Mouse (Mus musculus): ENCODE data around the gene Hapln2.
A peak's percentile ranks its signal among the peaks of the same experiment; 100 is the strongest.

The Hapln2 gene

DNA sequence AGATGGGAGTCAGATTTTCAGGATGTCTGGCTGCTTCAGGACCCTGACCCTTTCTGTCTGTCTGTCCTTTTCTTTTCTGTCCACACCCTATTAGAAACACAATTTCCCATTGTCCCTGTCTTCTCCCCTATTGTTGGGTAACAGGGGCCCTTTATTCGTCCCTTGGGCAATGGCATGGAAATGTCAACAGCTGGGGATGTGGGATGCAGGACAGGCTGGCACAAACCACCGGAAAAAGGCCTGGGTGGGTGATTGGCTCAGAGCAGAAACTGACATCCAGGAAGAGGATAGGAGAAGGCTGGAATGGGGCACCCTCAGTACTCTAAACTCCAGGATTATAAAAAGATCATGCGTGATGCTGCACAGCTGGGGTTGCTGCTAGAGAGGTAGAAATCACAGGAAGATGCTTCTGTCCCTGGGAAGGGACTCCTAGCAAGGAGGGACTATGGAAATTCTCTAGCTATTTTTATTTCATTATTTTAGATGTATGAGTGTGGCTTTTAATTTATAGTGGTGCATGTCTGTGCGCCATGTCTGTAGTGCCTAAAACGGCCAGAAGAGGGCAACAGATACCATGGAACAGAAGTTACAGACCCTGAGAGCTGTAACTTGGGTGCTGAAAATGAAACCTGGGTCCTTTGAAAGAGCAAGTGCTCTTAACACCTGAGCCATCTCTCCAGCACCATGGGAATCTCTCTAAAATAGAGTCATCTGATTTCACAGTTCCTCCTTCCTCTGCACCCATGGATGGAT lies at the start of gene Hapln2:
Hapln2 (minus strand) TSS at position 150 of the 753 bp plus-strand sequence.
- no peak for DNase-seq (ENCODE audit: low spot score in 2 of 2)

GRCm38 (mm10) chr3:88074766-88075165 lies 47.4 kb upstream of the Hapln2 start:
- DNase-seq (ENCODE audit: low spot score in 2 of 2): no peak

DNA sequence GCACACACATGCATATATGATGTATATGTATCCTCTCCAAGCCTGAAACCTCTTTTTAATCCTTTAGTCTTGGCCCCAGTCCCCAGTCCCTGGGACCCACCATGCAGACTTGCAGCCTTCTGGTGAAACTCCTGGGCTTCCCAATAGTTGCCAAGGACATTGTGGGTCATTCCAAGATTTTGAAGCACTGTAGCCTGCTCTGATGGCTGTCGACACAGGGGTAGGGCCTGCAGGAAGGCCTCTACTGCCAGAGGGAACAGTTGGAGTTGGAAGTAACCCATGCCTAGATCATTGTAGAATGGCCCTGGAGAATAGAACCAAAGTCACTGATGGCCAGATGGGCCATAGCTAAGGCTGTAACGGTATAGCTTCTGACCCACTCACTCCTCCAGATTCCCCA lies 47.0 kb upstream of the Hapln2 start:
- DNase-seq (ENCODE audit: low spot score in 2 of 2): no peak

DNA sequence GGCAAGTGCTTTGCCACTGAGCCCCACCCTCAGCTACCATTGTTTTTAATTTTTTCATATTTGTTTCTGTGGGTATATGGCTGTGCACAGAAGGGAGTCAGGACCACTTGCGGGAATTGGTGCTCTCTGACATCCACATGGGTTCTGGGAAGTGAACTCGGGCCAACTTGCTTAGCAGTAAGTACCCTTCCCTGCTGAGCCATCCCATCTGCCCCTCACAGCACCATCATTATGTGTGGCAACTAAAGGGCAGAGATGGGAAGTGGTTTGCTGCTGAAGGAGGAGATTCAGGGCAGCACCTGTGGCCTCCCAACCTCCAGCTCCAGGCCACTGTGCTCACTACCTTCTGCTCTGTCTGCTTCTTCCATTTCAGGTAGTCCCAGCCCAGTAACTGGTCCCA lies 46.2 kb upstream of the Hapln2 start:
- DNase-seq (ENCODE audit: low spot score in 2 of 2): no peak

DNA sequence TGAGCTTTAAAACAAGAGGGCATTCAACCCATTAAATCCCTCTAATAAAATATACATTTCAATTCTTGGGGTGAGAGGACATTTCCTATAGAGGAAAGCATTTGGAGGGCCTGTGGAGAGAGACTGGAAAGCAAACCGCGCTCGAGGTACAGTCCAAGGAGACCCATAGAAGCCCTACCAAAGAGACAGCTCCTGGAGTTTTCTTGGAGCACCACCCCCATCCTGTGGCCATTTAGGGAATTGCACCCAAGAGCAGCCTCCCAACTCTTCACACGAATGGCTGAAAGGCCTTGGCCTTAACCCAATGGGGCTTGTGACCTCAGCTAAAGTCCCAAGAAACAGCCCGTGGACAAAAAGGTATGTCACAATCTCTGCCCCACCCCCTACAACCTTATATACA lies 44.4 kb upstream of the Hapln2 start:
- DNase-seq (ENCODE audit: low spot score in 2 of 2): peak; percentile 76 to 91

GRCm38 (mm10) chr3:88068386-88068785 lies 41.0 kb upstream of the Hapln2 start:
- DNase-seq (ENCODE audit: low spot score in 2 of 2): no peak

DNA sequence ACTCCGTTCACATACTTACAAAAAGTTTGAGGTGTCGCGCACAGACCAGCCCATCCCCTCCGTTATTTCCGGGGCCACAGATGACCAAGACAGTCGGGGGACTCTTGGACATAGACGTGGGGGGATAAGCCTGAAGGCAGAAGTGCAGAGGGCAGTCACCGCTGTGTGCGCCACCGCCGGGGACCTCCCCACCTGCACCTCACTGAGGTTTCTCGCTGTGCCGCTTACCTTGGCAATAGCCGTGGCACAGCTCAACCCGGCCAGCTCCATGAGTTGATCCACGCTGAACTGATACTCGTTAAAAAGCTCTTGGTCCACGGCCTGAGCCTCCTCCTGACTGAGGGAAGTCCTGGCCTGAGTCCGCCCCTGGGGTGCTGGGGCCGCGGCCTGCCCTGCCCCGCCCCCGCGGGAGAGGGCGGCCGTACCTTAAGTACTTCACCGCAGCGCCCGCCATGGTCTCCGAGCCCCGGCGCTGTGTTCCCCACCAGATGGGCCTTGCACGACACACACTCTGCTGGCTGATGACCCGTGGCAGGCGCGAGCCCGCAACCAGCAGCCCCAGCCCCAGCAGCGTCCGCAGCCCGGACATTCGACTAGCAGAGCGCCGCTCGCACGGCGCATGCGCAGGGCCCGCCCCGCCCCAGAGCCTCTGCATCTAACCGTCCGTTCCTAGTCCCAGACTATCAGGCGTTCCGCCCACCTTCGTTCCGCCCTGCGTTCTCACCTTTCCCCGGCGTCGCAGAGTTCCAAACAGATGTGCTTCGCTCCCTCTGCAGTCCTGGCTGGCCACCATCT lies 30.7 kb upstream of the Hapln2 start, which contains the start of gene Naxe:
Naxe (minus strand) TSS at position 594 of the 795 bp plus-strand sequence.
- DNase-seq (ENCODE audit: low spot score in 2 of 2): peak; percentile 64 to 76

DNA sequence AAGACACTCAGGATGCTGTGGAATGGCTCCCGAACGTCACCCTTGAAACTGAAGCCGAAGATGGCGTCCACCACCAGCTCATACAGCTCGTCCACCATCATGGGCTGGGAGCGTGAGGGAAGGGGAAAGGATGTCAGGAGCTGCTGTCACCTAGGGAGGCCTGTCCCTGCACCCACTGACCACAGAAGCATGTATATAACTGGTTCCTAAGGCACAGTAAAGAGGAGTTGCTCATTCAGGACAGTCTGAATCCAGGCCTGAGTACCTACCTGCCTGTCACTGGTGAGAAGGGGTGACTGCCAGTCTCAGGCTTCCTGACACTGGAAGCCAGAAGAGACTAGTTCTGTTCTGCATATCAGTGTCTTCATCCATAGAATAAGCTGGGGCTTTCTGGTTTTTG lies 29.6 kb upstream of the Hapln2 start:
- no peak for DNase-seq (ENCODE audit: low spot score in 2 of 2)

DNA sequence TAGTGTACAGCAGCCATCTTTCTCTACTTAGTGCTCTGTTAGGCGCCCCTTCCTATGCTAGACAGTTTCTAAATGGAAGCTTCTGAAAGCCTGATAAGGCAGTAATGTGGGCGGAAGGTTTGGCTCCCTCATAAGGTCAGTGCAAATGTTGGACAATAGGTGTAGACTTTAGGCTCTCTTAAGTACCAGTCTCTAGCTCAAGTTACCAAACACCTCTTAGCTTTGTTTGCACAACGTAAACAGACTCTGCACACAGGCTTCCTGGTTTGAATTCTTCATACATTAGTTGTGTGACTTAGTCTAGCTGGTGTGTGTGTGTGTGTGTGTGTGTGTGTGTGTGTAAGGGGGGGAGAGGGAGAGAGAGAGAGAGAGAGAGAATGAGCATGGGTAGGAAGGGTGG lies 22.1 kb upstream of the Hapln2 start:
- no peak for DNase-seq (ENCODE audit: low spot score in 2 of 2)

DNA sequence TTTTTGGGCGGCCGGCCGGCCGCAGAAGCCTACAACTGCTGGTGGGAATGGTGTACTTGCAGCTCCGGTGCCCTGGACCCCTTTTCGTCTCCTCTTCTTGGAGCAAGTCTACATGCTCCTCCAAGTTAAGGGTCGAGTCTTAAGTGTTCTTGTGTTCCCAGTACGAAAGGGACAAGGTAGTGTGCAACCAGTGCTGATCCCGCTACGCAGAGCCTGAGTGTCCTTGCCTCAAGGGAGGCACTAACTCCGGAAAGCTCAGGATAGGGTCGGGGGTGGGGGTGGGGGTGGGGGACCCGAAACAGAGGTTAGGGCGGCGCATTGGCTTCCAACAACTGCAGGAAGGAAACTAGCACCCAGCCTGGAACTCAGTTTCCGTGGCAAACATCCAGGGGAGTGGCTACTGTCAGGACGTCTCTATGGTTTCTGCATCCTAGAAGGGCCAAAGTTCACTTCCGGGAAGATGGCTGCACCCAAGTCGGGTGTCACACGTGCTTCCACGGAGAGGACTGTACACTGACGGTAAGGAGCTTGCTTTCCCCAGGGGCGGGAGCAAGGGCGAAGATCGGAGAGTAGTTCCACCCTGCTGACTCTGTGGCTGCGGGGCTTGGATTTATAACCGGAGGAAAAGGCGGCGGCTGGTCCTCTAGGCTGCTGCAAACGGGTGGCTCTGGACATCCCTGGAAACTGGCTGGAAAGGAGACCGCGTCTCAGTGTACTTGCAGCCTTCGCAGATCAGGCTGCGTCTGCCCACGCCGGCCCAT lies 15.5 kb upstream of the Hapln2 start, which contains the start of gene Gpatch4:
Gpatch4 (plus strand) TSS at position 448 of the 761 bp plus-strand sequence.
- peak; percentile 73 to 76 for DNase-seq (ENCODE audit: low spot score in 2 of 2)

- DNase-seq (ENCODE audit: low spot score in 2 of 2): no peak
Measured at GRCm38 (mm10) chr3:88035561-88036293, 8.3 kb upstream of the Hapln2 start.

DNA sequence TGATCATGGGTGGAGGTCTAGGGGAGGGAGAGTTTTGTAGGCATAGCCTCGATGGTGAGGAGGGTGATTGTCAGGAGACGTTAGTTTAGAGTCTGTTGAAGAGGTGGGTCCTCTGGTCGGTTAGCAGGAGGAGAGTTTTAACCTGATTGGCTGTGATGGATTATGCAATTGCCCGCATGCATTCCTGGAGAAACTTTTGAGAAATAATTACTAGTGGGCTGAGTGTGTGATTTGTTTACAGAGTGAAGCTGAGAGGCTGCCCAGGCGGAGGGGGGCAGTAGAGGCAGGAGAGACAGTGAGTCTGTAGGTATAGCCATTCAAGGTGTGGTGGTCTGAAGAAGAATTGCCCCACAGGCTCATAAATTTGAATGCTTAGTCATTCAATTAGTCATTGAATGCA lies 6.1 kb upstream of the Hapln2 start:
- DNase-seq (ENCODE audit: low spot score in 2 of 2): no peak

DNA sequence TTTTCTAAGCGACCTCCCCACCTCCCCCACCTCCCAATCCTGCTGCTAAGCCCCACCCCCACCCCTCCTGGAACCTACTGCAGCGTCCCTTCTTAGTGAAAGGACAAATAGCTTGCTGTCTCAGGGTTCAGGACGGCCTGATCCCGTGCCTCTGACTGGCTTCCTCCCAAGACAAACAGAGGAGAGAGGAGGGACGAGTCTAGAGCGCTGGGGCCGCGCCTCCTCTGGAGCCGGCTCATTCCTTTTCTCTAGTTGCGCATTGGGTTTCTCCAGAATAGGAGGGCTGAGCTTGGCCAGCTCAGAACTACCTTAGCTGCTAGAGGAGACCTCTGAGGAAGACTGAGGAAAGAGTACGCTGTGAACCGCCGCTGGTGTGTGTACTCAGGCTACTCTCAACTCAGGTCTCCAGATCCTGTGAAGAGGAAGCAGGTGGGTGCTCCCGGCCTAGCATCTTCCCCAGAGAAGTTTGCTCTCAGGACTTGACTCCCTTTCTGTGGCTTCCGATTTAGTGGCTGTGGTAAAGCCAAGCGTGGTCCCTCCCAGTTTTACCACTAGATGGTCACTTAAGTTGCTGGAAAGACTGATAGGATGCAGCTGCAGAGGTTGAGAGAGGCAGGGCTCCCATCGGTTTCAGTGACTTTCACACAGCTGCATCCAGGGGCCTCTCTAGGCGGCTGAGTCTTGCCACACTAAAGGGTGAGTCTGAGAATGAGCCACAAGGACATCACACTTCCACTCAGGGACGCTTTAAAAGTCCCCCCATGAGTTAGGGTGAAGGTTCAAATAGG lies 3.4 kb upstream of the Hapln2 start:
- DNase-seq (ENCODE audit: low spot score in 2 of 2): no peak

GRCm38 (mm10) chr3:88026823-88027222 lies 560 bp downstream of the Hapln2 start:
- no peak for DNase-seq (ENCODE audit: low spot score in 2 of 2)

DNA sequence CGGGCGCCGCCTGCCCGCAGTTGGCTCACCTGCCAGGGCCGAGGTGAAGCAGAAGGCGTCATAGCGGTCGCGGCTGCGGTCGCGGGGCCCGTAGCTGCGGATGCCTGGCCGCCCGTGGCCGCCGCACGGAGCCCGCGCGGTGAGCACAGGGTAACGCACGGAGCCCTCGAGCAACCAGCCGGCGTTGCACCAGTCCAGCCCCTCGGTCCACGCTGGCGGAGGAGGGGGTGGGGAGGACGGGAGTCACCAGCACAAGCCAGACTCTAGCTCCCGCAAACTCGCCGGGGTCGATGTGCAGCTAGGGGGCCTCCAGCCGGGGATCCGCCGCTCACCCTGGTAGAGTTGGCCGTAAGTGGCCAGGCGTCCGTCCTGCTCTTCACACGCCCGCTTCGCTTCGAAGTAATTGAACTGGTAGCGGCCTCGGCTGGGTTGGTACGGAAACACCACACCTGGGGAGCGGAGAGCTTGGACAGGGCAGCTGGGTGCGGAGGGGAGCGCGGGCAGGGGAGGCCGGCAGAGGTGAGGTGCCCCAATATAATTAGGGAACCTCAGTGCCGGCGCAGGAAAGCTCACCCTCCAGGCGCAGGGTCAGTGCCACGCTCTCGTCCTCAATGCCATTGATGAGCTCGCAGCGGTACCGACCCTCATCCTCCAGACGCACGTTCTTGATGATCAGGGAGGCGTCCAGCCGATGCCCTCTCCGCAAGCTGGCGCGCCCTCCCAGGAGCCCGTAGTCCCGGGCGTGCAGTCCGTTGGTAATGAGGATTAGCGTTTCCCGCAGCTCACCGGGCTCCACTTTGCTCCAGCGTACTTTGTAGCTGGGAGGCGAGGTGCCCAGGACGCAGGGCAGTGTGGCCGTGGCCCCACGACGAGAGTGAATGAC lies 4.0 kb downstream of the Hapln2 start:
- DNase-seq (ENCODE audit: low spot score in 2 of 2): no peak

DNA sequence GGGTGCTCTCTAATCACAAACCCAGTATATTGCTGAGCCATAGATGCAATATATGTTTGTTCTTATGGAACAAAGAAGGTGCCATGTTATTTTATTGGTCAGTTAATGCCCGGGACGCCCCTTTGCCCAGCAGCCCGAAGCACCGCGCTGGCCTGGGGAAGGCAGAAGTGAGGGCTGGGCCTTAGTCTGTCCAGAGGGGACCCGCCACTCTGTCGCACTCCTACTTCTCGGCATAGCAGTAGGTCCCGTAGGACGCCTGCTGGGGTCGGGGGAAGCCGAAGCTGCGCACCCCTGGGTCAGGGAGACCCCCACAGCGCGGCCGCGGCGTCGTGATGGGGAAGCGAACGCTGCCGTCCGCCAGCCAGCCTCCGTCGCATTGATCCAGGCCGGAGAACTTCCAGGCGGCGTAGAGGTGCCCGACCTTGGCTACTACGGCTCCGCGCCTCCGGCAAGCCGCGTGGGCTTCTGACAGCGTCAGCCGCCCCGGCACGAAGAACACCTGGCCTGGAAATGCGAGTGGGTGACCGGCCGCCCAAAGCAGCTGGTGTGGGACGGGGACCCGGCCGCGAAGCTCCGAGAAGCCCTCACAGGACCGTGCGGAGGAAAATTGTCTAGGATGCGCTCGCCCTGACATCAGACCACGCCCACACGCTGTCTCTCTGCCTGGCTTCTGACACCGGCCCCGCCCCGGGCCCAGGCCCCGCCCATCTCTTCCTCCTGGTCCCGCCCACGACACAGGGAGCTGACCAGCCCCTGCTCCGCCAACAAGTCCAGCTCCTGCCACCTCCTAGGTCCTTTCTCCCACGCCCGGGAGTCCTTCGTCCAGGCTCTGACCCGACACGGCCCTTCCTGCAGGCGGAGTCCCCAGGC lies 4.8 kb downstream of the Hapln2 start:
- peak in 1 of 2 experiments; percentile 59 for DNase-seq (ENCODE audit: low spot score in 2 of 2)

- DNase-seq (ENCODE audit: low spot score in 2 of 2): no peak
Measured at GRCm38 (mm10) chr3:88010634-88011265, 16.6 kb downstream of the Hapln2 start.

All from frontal cortex, postnatal 14 days (tissue).